Mouse (Mus musculus): ENCODE data around the gene Gm29289. TPM values are rescaled to one million over a fixed set of nuclear protein-coding genes. Genes with fewer than 3 reads are reported as not detected.
"Not testable (repeated sequence)": the region's sequence is repeated elsewhere in the genome, so short reads cannot be mapped to it uniquely, and the experiment has no call there.

Gm29289 gene
- not detected in 2 replicates for polyA plus RNA-seq (2012; rRNA removed)

- not testable (repeated sequence) for H3K4me3 ChIP-seq (ENCODE audit: extremely low read depth, insufficient read depth, insufficient read length); H3K27ac ChIP-seq (ENCODE audit: insufficient read depth, low read length); H3K4me1 ChIP-seq (ENCODE audit: control insufficient read depth, insufficient read depth, insufficient read length); DNase-seq (ENCODE audit: low read depth in 1 of 2, low spot score in 2 of 2); H3K27me3 ChIP-seq (ENCODE audit: control insufficient read depth, insufficient read depth, low read length); H3K36me3 ChIP-seq (ENCODE audit: control insufficient read depth, insufficient read depth, low read length)
- WGBS = no CpG with 5 or more reads among the region's 9 CpGs
Measured at GRCm38 (mm10) chrY:2932282-2932681, at the start of gene Gm29289. Gene Gm29289, plus strand, starts transcription at chrY:2932582.

GRCm38 (mm10) chrY:2900689-2901088 is 31.7 kb upstream of the Gm29289 start, which contains the start of gene Gm10352:
Gene Gm10352, plus strand, starts transcription at chrY:2900989.
- H3K4me3 ChIP-seq (ENCODE audit: extremely low read depth, insufficient read depth, insufficient read length); H3K36me3 ChIP-seq (ENCODE audit: control insufficient read depth, insufficient read depth, low read length); DNase-seq (ENCODE audit: low read depth in 1 of 2, low spot score in 2 of 2); H3K27me3 ChIP-seq (ENCODE audit: control insufficient read depth, insufficient read depth, low read length); H3K27ac ChIP-seq (ENCODE audit: insufficient read depth, low read length); H3K4me1 ChIP-seq (ENCODE audit: control insufficient read depth, insufficient read depth, insufficient read length): not testable (repeated sequence)
- no CpG with 5 or more reads among the region's 9 CpGs for WGBS

Other genes starting within 250 kb of the Gm29289 start
- gene H2al2b, start 211.9 kb upstream of the Gm29289 start, polyA plus RNA-seq (2012; rRNA removed) = not detected in 2 replicates
- not detected in 2 replicates for gene Gm4064, start 136.4 kb upstream of the Gm29289 start, polyA plus RNA-seq (2012; rRNA removed)
- not detected in 2 replicates for gene Rbmy, start 101.9 kb upstream of the Gm29289 start, polyA plus RNA-seq (2012; rRNA removed)
- gene Gm10256, start 101.9 kb upstream of the Gm29289 start, polyA plus RNA-seq (2012; rRNA removed) = not detected in 2 replicates
- not detected in 2 replicates for gene Gm10352, start 31.6 kb upstream of the Gm29289 start, polyA plus RNA-seq (2012; rRNA removed)